Mouse (Mus musculus) cerebellum, adult 9-10 months (tissue): ENCODE measurements around the gene Rcor2.

Experiments
- DNase-seq: peaks from one replicate; pipeline ENCODE4 v3.0.0; 2022

Gene Rcor2

DNA sequence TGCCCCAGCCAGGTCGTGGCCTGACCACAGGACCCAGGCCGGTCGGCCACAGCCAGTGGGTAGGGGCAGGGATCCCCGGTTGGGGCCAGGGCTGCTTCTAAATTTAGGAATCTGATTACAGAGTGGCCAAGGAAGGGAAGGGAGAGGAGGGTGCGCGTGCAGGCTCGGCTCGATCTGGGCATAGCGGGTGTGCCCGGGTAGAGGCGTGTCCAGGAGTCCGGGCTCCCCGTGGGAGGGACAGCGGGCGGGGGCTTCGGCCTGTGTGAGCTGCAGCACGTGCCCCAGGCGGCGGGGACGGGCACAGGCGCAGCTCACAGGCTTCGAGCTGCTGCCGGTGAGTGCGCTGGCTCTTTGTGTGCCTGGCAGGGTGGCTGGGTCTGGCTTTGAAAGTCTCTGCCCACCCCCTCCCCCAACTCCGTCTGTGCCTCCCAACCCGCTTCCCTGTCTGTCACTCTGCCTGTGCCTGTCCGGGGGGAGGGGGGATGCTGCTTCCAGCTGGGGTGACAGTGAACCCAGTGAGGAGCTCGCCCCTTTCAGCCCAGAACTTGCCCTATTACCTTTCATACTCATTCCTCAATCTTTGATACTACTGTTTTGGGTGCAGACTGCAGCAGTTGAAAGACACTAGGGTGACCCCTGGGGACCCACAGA, at the start of gene Rcor2:
Gene Rcor2 (plus strand): TSS at position 235 of the 651 bp plus-strand sequence.
- DNase-seq = peak; percentile 47

DNA sequence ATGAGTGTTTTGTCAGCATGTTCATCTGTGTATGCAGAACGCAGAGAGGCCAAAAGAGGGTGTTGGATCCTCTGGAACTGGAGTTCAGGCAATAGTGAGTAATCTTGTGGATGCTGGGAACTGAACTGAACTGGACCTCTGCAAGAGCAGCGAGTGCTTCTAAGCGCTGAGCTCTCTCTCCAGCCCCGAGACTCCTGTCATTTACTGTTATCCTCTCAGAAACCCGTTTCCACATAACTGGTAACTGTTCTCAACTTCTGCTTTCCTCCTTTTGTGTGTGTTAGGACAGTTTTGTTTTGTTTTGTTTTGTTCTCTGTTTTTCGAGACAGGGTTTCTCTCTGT, 49.2 kb upstream of the Rcor2 start:
- DNase-seq = no peak

DNA sequence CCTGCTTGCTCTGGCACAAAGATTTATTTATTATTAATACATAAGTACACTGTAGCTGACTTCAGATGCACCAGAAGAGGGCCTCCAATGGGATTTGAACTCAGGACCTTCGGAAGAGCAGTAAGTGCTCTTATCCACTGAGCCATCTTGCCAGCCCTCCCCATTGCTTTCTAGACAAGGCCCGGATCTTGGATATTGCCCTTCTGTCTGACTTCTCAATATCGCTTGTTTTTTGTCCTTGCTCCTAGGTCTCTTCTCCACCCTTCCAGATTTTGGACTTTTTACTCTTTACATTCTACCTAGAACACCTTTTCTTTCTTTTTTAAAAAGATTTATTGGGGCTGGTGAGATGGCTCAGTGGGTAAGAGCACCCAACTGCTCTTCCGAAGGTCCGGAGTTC, 48.4 kb upstream of the Rcor2 start:
- DNase-seq = no peak

DNA sequence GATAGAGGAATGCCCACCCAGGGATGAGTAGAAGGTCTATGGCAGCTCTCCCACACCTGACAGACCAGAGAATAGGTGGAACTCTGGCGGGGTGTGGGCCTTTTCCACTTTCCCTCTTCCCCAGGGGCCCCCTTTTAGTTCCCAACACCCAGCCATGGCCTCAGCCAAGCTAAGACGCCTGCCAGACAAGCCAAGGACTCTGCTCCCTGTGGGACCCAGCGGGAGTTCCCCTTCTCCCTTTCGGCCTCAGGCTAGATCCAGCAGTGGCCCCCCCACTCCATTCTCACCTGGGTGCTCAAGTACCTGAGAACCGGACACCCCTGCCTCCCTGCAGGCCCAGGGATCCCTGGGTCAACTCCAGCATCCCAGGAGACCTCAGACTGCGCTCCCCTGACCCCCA, 44.9 kb upstream of the Rcor2 start:
- DNase-seq = no peak

DNA sequence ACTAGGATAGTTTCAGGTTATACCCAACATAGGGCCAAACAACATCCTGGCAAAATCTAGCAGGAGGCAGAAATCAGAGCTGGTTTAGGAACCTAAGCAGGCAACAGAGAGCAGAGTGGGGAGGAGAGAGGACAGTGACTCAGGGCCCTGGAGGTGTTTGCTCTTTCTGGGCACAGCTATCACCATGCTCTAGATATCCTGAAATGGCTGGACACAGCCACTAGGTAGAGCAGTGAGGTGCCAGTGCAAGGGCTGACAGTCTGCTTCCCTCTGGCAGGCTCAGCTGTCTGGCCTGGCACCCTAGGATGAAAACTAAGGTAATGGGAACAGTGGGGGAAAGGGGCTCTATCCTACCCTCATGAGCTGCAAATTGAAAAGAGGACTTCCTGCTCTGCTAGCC, 43.6 kb upstream of the Rcor2 start:
- no peak for DNase-seq

DNA sequence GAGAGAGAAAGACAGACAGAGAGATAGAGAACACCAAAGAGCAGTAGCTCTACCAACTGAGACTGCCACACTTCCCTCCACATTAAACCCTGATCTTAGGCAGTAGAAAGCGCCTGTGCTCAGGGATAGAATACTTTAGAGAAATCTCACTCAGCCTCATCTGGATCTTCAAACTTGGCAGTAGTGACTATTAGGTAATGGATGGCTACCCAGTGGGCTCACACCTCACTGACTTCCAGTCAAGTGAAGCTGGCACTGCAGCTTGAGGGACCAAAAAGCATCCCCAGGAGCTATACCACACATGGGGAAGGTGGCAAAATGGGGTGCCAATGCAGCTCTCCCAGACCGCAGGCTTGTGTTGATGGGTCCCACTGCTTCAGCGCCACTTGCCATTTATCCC, 42.9 kb upstream of the Rcor2 start:
- no peak for DNase-seq

DNA sequence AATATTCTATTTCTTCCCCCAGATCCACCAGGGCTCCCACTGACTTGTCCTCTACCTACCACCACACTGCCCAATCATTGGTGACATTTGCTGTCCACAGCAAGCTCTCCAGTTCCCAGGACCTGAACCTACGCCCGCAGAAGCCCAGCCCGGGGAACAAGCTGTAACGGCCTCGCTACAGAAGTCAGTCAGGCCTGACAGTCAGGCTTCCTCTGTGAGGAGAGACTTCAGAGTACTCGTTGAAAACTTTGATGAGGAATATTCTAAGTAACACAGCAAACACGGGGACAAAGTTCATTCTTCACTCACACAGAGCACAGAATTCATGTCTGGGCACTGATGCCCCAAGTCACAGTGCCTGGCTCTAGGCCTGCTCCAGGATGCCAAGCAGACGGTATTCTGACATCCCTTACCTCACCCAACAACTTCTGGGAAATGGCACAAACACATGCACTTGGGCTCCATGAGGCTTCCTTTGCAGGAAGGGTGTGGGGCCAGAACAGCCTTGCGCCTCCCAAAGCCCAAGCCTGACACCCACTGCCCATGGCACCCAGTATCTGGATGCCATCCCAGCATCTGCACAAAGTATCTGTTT, 41.9 kb upstream of the Rcor2 start:
- DNase-seq = no peak

DNA sequence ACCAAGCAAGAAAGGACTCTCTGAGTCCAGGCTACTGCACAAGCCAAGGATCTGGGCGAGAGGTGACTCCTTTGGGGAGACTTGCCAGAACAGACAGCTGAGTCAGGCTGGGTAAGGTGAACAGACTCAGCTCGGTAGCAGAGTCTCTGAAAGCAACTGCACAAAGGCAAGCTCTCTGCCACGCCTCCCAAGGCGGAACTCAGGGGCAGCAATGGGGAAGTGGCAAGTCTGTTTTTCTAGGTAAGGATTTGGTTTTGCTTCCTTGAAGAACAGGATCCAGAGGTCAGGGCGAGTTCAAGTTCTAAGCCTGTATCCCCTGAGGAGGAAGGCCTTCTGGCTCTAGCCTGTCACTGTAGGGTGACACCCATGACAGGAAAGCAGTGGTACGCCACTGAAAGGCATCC, 40.6 kb upstream of the Rcor2 start:
- no peak for DNase-seq

DNA sequence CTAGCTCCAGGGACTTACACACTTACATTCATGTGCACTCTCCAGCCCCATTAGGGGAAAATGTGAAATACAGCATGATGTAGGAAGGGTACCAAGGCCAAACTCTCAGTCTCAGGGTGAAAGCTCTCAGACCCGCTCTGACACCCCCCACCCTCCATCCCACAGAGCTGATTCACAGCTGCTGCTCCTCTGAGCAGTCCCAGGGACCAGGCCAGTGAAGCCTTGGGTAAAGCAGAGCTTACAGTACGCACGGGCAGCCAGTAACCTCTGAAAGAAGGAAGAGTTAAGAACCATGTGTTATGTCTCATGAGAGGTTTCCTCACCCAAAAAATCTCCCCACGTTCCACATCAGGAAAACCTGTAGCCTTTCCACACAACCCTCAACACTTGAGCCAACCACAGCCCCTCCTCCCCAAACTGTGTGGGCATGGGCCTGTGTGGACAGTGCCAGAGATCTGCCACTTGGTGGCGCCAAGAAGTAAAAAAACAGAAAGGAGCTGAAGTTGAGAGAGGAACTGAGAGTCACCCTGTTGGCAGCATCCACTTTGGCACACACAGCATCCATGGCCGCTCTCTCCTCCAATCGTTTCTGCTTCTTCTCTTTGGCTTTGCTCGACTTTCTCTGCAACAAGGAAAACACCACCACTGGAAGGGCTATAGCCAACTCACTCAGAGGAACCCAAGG, 32.4 kb upstream of the Rcor2 start:
- peak; percentile 86 for DNase-seq

DNA sequence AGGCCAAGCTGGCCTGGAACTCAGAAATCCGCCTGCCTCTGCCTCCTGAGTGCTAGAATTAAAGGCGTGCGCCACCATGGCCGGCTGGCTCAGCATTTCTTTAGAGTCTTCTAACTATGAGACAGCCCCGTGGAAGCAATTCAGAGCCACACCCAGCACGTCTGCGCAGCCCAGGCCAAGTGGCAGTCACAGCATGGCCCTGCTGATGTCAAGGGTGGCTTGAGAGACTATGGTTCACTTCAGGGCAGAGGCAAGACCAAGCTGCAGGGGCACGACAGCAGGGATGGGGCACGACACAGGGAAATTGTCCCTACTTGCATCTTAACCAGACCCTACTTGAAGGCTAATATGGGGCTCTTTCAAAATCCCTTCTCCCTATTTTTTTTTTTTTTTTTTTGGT, 31.7 kb upstream of the Rcor2 start:
- DNase-seq = no peak

DNA sequence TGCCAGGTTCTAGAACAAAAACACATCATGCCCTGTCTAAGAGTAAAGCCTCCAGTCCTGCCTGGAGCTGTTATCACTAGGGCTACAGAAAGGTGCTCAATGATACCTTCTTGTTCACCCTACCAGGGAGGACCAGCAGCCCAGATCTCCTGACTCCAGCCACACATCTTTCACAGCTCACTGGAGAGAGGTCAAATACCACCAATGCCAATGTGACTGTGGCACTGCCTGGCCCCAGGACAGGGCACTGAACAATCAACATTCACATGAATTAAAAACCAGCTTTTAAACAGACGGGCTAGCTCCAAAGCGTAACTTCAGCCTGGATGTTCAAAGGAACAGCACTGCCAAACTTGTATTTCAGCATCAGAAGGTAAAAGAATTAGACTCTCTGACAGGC, 31.1 kb upstream of the Rcor2 start:
- no peak for DNase-seq

DNA sequence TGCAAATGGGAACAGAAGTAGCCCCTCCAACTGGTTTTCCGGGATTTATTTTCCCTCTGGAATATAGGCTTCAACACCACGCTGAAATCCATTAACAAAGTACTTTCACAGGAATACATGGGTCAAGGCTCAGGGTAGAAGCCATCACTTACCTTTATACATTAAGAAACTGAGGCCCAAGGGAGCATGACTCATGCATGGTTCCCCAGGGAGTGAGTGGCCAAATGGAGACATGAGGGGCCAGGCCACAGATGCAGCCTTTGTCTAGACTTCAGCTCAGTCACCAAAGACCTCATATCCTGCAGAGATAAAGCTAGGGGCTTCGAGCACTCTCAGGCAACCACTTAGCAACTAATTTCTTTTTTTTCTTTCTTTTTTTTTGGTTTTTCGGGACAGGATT, 30.4 kb upstream of the Rcor2 start:
- no peak for DNase-seq

DNA sequence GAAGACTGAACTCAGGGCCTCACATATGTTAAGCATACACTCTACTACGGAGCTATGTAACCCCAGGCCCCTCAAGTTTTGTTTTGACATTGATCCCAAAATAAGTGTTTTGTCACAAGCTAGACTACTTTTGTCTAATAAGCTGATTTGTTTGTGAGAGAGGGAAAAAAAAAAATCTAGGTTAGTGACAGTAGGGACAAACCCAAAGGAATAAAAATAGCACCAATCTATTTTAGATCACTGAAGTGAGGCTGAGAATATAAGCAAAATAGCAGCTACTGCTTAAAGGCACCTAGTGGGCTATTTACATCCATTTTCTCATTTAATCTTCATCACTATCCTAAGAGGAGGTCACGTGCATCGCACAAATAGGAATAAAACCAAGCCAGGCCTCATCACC, 27.6 kb upstream of the Rcor2 start:
- DNase-seq = no peak

DNA sequence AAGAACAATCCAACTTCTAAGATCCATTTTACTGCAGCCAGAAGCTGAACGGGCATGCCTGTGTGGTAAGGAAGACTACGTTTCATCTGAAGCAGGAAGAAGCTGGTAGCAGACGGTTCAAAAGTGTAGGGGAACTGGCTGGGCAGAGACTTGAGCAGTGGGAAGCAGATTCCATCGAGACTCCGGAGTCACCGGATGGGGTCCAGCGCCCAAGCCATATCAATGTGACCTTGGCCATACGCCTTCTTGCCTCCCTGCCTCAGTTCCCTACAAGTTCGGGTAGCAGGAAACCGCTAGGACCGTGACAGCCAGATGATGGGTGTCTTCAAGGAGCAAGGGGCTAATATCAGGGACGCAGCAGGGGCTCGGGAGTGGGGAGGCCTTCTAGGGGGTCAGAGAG, 26.8 kb upstream of the Rcor2 start:
- no peak for DNase-seq

DNA sequence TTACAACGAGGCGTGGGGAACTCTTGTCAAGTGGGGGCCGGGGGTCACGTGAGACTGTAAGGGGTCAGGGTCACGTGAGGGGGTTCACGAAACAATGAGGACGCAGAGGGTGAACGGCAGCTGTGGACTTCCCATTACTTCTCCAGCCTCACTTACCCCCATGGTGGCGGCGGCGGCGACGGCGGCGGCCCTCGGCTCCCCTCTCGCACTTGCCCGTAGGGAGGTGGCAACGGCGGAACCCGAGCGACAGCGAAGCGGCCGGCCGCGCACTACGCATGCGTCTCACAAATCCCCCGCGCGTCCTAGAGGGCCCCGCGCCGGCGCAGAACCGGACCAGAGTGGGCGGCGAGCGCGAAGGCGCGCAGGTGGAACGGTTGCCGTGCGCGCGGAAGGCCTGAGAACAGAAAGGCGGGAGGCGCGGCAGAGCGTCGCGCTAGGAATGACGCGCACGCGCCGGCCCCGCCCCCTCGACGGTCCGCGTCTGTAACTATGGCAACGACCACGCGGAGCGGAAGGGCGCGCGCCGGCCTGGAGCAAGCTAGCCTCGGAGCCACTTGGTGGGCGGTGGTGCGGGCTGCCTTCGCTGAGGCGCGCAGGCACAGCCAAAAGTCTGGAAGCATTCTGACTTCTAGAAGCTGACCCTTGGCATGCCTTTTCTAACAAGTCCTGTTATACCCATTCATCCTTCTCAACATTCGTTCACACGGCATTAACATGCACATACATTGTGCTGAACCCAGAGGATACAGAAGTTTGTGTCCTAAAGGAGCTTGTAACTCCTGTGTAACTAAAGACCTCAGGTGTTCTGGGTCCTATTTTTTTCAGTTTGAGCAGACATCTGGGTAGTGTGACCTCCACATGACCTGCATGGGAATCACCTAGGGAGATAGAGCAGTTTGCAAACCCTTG, 26.1 kb upstream of the Rcor2 start, which contains the start of gene Naa40:
Gene Naa40 (minus strand): TSS at position 402 of the 909 bp plus-strand sequence.
- peak; percentile 92 for DNase-seq

DNA sequence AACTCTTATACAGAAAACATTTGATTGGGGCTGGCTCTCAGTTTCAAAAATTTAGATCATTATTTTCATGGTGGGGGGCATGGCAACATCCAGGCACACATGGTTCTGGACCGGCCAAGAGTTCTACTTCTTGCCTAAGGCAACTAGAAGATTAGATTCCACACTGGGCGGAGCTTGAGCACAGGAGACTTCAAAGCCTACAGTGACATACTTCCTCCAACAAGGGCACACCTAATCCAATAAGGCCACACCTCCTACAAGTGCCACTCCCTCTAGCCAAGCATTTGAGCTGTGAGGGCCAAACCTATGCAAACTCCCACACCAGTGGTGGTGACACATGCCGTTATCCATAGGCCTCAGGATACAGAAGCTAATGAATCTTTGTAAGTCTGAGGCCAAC, 21.1 kb upstream of the Rcor2 start:
- no peak for DNase-seq

DNA sequence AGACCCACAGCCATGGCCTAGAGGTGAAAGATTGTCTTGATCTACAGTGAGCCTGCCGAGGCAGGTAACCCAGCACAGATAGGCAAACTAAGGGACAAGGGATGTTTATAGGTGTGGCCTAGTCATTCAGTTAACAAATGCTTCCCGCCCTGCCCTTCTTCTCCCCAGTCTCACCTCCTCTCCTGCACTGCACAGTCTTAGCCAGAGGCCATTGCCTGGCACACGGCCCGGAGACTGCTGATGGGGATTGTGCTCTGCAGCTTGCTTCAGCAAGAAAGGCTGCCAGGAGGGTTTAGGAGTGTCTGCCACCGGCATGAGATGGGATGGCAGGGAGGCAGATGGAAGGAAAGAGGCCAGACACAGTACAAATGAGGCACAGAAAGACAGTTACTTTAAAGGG, 9.2 kb upstream of the Rcor2 start:
- peak; percentile 36 for DNase-seq

DNA sequence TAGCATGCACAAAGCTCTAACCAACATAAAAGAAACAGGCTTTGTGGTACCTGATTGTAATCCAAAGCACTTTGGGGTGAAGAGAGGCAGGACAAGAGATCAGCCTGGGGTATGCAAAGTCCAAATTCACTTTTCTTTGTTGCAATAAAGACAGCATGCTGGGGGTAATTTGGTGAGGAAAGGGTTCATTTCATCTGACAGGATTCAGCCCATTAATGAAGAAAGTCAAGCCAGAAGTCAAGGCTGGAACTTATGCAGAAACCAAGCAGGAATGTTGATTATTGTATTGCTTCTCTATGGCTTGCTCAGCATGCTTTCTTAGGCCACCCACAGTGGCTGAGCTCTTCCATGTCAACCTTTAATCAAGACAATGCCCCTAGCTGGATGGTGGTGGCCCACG, 5.6 kb upstream of the Rcor2 start:
- DNase-seq = no peak

DNA sequence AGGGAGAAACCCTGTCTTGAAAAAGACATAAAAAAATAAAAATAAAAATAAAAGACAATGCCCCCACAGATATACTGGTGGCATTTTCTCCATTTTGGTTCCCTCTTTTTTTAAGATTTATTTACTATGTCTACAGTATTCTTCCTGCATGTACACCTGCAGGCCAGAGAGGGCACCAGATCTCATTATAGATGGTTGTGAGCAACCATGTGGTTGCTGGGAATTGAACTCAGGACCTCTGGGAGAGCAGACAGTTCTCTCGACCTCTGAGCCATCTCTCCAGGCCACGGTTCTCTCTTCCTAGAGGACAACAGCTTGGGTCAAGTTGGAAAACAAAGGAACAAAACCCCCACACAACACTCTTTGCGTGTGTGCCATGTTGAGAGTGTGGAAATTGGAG, 5.2 kb upstream of the Rcor2 start:
- DNase-seq = no peak

DNA sequence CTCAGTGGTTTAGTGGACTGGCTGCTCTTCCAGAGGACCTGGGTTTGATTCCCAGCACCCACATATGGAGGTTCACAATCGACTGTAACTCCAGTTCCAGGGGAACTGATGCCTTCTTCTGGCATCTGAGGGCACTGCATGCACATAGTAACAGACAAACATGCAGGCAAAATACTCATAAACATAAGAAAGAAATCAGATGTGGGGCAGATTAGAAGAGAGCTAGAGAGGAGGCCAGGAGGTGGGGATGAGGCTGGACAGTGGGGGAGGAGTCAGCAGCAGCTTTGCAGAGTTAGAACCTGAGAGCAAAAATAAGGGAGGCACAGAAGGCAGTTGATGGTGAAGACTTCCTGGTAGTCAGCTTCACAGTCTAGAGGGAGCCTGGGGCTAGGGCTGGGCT, 4.5 kb upstream of the Rcor2 start:
- no peak for DNase-seq

DNA sequence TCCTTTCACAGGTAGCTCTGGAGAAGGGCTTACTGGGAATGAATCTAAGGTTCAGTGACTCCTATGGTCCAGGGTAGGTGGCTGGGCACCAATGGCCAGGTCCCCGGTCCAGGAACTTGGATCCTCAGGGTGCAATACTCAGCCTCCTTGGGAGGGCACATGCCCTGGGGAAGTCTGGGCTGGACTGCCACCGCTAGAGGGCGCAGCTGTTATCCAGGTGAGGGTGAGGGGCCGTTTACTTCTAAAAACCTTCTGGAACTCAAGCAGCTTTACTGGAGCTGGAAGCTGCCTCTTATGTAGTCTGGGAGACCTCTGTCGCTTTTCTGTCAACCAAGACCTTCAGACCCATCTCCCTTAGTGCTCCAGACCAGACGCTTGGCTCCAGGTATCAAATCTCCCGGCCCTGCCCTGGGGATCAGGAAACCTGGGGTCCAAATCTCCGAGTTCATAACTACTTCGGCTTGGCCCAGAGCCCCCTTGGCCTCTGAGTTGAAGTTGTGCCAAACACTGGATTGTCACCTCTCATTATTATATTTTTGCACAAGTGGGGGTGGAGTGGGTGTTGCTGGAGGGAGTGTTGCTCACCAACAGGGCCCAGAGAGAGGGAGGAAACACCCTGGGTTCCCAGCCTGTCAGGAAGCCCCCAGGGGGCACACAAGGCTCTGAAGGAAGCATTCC, 2.9 kb upstream of the Rcor2 start:
- peak; percentile 84 for DNase-seq

DNA sequence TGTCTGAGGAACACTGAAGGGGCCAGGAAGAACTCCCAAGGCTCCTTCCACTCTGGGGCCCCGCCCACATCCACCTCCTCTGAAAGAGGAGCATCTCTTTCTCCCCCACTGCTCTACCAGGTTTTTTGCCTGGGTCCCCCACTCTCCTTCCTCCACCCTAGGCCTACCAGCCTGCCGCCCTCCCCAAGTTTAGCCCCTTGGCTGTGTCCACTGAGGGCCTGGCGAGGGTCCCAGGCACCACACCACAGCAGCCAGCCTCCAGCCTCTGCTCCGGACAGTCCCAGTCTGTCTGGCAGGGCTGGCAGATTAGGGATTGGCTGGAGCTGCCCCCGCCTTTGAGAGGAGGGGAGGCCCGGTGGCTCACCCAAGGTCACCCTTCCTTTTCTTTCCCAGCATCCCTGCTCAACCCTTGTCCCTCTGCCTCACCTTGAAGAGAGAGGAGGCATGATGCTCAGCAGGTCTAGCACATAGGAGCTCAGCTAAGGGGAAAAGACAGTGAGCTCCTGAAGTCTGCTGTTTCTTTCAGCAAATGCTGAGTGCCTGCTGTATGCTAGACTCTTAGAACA, 2.3 kb upstream of the Rcor2 start:
- peak; percentile 46 for DNase-seq
